Mouse (Mus musculus) lung, embryonic 16.5 days (tissue): ENCODE measurements around the gene Fgfr2. TPM values are rescaled to one million over a fixed set of nuclear protein-coding genes. Genes with fewer than 3 reads are reported as not detected.

ENCODE experiments used
- ATAC-seq: fragments of 200-750 bp; cut with Nextera tagmentation; 2 replicates; pipeline ENCODE4 v1.8.0; 2017; ENCODE audit warnings: low read depth, mild to moderate bottlenecking, moderate library complexity
- H3K27ac ChIP-seq: fragments of 300-500 bp; sonication (generic); 2 replicates; pipeline ENCODE4 v1.5.1; 2014; ENCODE audit warnings: mild to moderate bottlenecking, control low read depth, low read length
- H3K27me3 ChIP-seq: fragments of 300-500 bp; sonication (generic); 2 replicates; pipeline ENCODE4 v1.6.1; 2014; ENCODE audit warnings: low read depth, low read length, mixed read lengths; ENCODE audit not compliant: control insufficient read depth, insufficient read depth
- H3K36me3 ChIP-seq: fragments of 300-500 bp; sonication (generic); 2 replicates; pipeline ENCODE4 v1.6.1; 2014; ENCODE audit warnings: low read length; ENCODE audit not compliant: control insufficient read depth, insufficient read depth
- H3K4me1 ChIP-seq: fragments of 300-500 bp; sonication (generic); replicated peaks from 2 replicates; pipeline ENCODE4 v1.6.1; 2014; ENCODE audit warnings: low read length, mixed read lengths; ENCODE audit not compliant: control insufficient read depth, insufficient read depth
- H3K4me2 ChIP-seq: fragments of 300-500 bp; sonication (generic); 2 replicates; pipeline ENCODE4 v1.6.1; 2014; ENCODE audit warnings: low read depth, low read length, control low read depth
- H3K4me3 ChIP-seq: fragments of 300-500 bp; sonication (generic); 2 replicates; pipeline ENCODE4 v1.5.1; 2014; ENCODE audit warnings: mild to moderate bottlenecking, low read length, control low read depth
- H3K9ac ChIP-seq: fragments of 300-500 bp; sonication (generic); 2 replicates; pipeline ENCODE4 v1.6.1; 2014; ENCODE audit warnings: low read length, control low read depth
- H3K9me3 ChIP-seq: fragments of 300-500 bp; sonication (generic); 2 replicates; pipeline ENCODE4 v1.6.1; 2016; ENCODE audit warnings: low read length; ENCODE audit not compliant: control insufficient read depth
- WGBS: fragments of 180-500 bp; shearing (Covaris S2); extraction: QIAGEN DNeasy Blood & Tissue Kit; methylation state at CpG from one replicate; pipeline ENCODE4 v1.1.7; 2014; 5-methylcytosine and 5-hydroxymethylcytosine counted together
- polyA plus RNA-seq: library from polyadenylated mRNA; unstranded; fragments of >200 nt; fragmentation: Nextera tagmentation; extraction: Ambion mirVana; gene quantifications from 2 replicates; pipeline ENCODE4 v1.2.1, GENCODE M21; 2015

The Fgfr2 gene
- polyA plus RNA-seq, 1 experiment from 2014 or later = 175 TPM

GRCm38 (mm10) chr7:132245730-132246129, 877.4 kb downstream of the Fgfr2 start:
- H3K4me1 ChIP-seq = peaks cover 11% of the 10 kb centered on the region
- 85% methylated on average over 6 of the region's 6 CpGs for WGBS
- peaks cover 5% of the 10 kb centered on the region for H3K36me3 ChIP-seq
- no peak overlapping the region for H3K4me2 ChIP-seq
- no peak overlapping the region for H3K9ac ChIP-seq
- no peaks in the 10 kb centered on the region for H3K9me3 ChIP-seq
- peak overlapping the region; percentile 14; the same call in 1 of the 2 replicates for H3K27ac ChIP-seq
- H3K4me3 ChIP-seq = no peak overlapping the region
- no peak for ATAC-seq
- no peaks in the 10 kb centered on the region for H3K27me3 ChIP-seq

- Histone ChIP-seq H3K36me3 (peaks cover 10% of the 10 kb centered on the region), H3K27me3 (no peaks in the 10 kb centered on the region), H3K27ac (no peak overlapping the region), H3K4me2 (no peak overlapping the region), H3K9ac (no peak overlapping the region), H3K4me3 (no peak overlapping the region), H3K9me3 (no peaks in the 10 kb centered on the region), H3K4me1 (peaks cover 11% of the 10 kb centered on the region)
- 90% methylated on average over 14 of the region's 14 CpGs for WGBS
- no peak for ATAC-seq
These were observed 878.5 kb downstream of the Fgfr2 start for GRCm38 (mm10) chr7:132244637-132245036.

- Histone ChIP-seq H3K27ac (peak overlapping the region; percentile 70), H3K4me2 (no peak overlapping the region), H3K4me3 (no peak overlapping the region), H3K9me3 (no peaks in the 10 kb centered on the region), H3K4me1 (peaks cover 18% of the 10 kb centered on the region), H3K27me3 (no peaks in the 10 kb centered on the region), H3K9ac (no peak overlapping the region), H3K36me3 (peaks cover 10% of the 10 kb centered on the region)
- WGBS = 44% methylated on average over 5 of the region's 5 CpGs
- peak; percentile 55 for ATAC-seq
These were observed 879.9 kb downstream of the Fgfr2 start for GRCm38 (mm10) chr7:132243225-132243624.

- 28% methylated on average over 4 of the region's 4 CpGs for WGBS
- peaks cover 13% of the 10 kb centered on the region for H3K36me3 ChIP-seq
- H3K9me3 ChIP-seq = no peaks in the 10 kb centered on the region
- peak overlapping the region; percentile 70 for H3K27ac ChIP-seq
- ATAC-seq = peak; percentile 65
- H3K27me3 ChIP-seq = no peaks in the 10 kb centered on the region
- no peak overlapping the region for H3K4me3 ChIP-seq
- H3K4me1 ChIP-seq = peaks cover 24% of the 10 kb centered on the region
- no peak overlapping the region for H3K4me2 ChIP-seq
- no peak overlapping the region for H3K9ac ChIP-seq
These were observed 880.5 kb downstream of the Fgfr2 start for GRCm38 (mm10) chr7:132242617-132243141.

GRCm38 (mm10) chr7:132238921-132239320, 884.2 kb downstream of the Fgfr2 start:
- H3K4me2 ChIP-seq = no peak overlapping the region
- no peaks in the 10 kb centered on the region for H3K9me3 ChIP-seq
- no peaks in the 10 kb centered on the region for H3K27me3 ChIP-seq
- H3K27ac ChIP-seq = no peak overlapping the region
- ATAC-seq = no peak
- no peak overlapping the region for H3K9ac ChIP-seq
- H3K4me3 ChIP-seq = no peak overlapping the region
- 64% methylated on average over 3 of the region's 3 CpGs for WGBS
- peaks cover 13% of the 10 kb centered on the region for H3K36me3 ChIP-seq
- H3K4me1 ChIP-seq = peaks cover 32% of the 10 kb centered on the region

- H3K4me3 ChIP-seq = no peak overlapping the region
- ATAC-seq = peak; percentile 34
- H3K36me3 ChIP-seq = peaks cover 13% of the 10 kb centered on the region
- no peaks in the 10 kb centered on the region for H3K27me3 ChIP-seq
- no peak overlapping the region for H3K4me2 ChIP-seq
- WGBS = 34% methylated on average over 4 of the region's 4 CpGs
- H3K9me3 ChIP-seq = no peaks in the 10 kb centered on the region
- H3K4me1 ChIP-seq = peaks cover 24% of the 10 kb centered on the region
- no peak overlapping the region for H3K9ac ChIP-seq
- H3K27ac ChIP-seq = peak overlapping the region; percentile 48
These were observed 886.0 kb downstream of the Fgfr2 start for GRCm38 (mm10) chr7:132237191-132237590.

- Histone ChIP-seq H3K4me2 (no peak overlapping the region), H3K9me3 (no peaks in the 10 kb centered on the region), H3K27me3 (no peaks in the 10 kb centered on the region), H3K27ac (no peak overlapping the region; the same call in 1 of the 2 replicates), H3K36me3 (peaks cover 13% of the 10 kb centered on the region), H3K4me3 (no peak overlapping the region), H3K4me1 (peaks cover 24% of the 10 kb centered on the region), H3K9ac (no peak overlapping the region)
- WGBS = 49% methylated on average over 8 of the region's 8 CpGs
- ATAC-seq = 0 out of 2 replicates have a peak, but pooled peaks have one; percentile 11
These were observed 886.4 kb downstream of the Fgfr2 start for GRCm38 (mm10) chr7:132236789-132237188.

- H3K36me3 ChIP-seq = peaks cover 3% of the 10 kb centered on the region
- peaks cover 24% of the 10 kb centered on the region for H3K4me1 ChIP-seq
- no peak overlapping the region for H3K27ac ChIP-seq
- ATAC-seq = no peak
- H3K9ac ChIP-seq = no peak overlapping the region
- no peaks in the 10 kb centered on the region for H3K27me3 ChIP-seq
- no peaks in the 10 kb centered on the region for H3K9me3 ChIP-seq
- H3K4me2 ChIP-seq = no peak overlapping the region
- 69% methylated on average over 3 of the region's 3 CpGs for WGBS
- no peak overlapping the region for H3K4me3 ChIP-seq
These were observed 888.9 kb downstream of the Fgfr2 start for GRCm38 (mm10) chr7:132234250-132234649.

- no peak for ATAC-seq
- no peak overlapping the region for H3K27ac ChIP-seq
- H3K4me1 ChIP-seq = peaks cover 19% of the 10 kb centered on the region
- peaks cover 3% of the 10 kb centered on the region for H3K36me3 ChIP-seq
- no peak overlapping the region for H3K4me2 ChIP-seq
- H3K9me3 ChIP-seq = no peaks in the 10 kb centered on the region
- H3K4me3 ChIP-seq = no peak overlapping the region
- no peaks in the 10 kb centered on the region for H3K27me3 ChIP-seq
- no peak overlapping the region for H3K9ac ChIP-seq
- WGBS = 75% methylated on average over 4 of the region's 4 CpGs
These were observed 889.4 kb downstream of the Fgfr2 start for GRCm38 (mm10) chr7:132233732-132234131.

- H3K4me1 ChIP-seq = peaks cover 14% of the 10 kb centered on the region
- 46% methylated on average over 2 of the region's 2 CpGs for WGBS
- H3K27ac ChIP-seq = no peak overlapping the region
- peaks cover under 1% of the 10 kb centered on the region for H3K36me3 ChIP-seq
- no peak for ATAC-seq
- H3K4me2 ChIP-seq = no peak overlapping the region
- H3K27me3 ChIP-seq = no peaks in the 10 kb centered on the region
- no peak overlapping the region for H3K4me3 ChIP-seq
- H3K9ac ChIP-seq = no peak overlapping the region
- no peaks in the 10 kb centered on the region for H3K9me3 ChIP-seq
These were observed 890.2 kb downstream of the Fgfr2 start for GRCm38 (mm10) chr7:132232937-132233336.
